Mouse (Mus musculus): ENCODE results near the gene Olfr492. TPM values are rescaled to one million over a fixed set of nuclear protein-coding genes. Genes with fewer than 3 reads are reported as not detected.

The Olfr492 gene
- polyA plus RNA-seq (2011; ENCODE audit: insufficient read depth, insufficient read length, low read depth, missing spikeins) = not detected in 2 replicates

DNA sequence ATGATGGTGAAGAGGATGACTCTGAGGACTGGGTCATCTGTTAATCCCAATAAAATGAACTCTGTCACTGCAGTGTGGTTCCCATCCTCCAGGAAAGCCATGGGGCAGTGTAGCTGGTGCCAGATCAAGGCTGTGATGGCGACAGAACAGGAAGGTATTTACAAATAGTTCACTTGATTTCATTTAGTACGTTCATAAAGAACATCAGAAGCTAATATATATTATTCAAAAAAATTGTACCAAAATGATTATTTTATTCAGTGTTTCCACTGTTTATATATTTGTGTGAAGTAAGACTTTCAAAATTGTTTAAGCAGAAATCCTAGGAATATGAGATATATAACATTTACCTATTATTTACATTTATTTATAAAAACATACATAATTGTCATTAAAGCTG lies at the start of gene Olfr492:
Olfr492 (minus strand) TSS at position 101 of the 400 bp plus-strand sequence.
- no peaks in the 10 kb centered on the region; the same call in 1 of the 2 replicates for H3K9me3 ChIP-seq (replicated peaks; ENCODE audit: control insufficient read depth, insufficient read depth, low read length, poor library complexity, severe bottlenecking)
- H3K27ac ChIP-seq (ENCODE audit: insufficient read depth, low read length) = no peak within 1 kb of the TSS
- H3K36me3 ChIP-seq (ENCODE audit: control insufficient read depth, insufficient read depth, low read length, poor library complexity, severe bottlenecking) = no peaks in the 10 kb centered on the region
- H3K9ac ChIP-seq (ENCODE audit: low read depth, poor library complexity, severe bottlenecking) = no peak within 1 kb of the TSS
- H3K27me3 ChIP-seq (ENCODE audit: control insufficient read depth, insufficient read depth, low read length, poor library complexity, severe bottlenecking) = no peaks in the 10 kb centered on the region
- TF ChIP-seq POLR2A (IDR thresholded peaks at IDR 0.05; ENCODE audit: insufficient read depth, low read length) (no peak), EP300 (IDR thresholded peaks at IDR 0.05; ENCODE audit: insufficient read depth, low read depth, low read length) (no peak), CTCF (IDR thresholded peaks at IDR 0.05; ENCODE audit: low read depth, low read length) (no peak)
- no peak within 1 kb of the TSS for H3K4me3 ChIP-seq (ENCODE audit: low read depth, low read length)
- no peaks in the 10 kb centered on the region for H3K4me1 ChIP-seq (ENCODE audit: control insufficient read depth, insufficient read depth, low read length)

DNA sequence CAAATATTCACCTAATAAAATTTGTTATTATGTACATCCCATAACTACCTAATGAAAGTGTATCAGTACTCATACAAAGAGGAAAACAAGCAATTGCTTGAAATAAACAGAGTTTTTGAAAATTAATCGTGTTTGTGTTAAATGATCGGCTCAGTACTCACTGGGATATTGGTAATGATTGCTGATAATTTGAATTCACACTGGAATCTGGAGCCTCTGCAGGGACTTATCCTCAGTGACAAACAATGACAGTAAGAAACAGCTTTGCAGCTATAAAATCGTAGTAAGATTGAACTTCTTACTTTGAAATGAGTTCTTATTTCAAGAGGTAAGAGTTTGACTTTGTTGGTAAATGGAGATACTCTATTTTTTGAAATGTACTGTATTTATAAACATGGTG lies 41.6 kb upstream of the Olfr492 start, which contains the start of gene Olfr494:
Olfr494 (plus strand) TSS at position 301 of the 400 bp plus-strand sequence.
- Histone ChIP-seq H3K36me3 (ENCODE audit: control insufficient read depth, insufficient read depth, low read length, poor library complexity, severe bottlenecking) (no peaks in the 10 kb centered on the region), H3K4me3 (ENCODE audit: low read depth, low read length) (no peak within 1 kb of the TSS), H3K9me3 (replicated peaks; ENCODE audit: control insufficient read depth, insufficient read depth, low read length, poor library complexity, severe bottlenecking) (no peaks in the 10 kb centered on the region), H3K9ac (ENCODE audit: low read depth, poor library complexity, severe bottlenecking) (no peak within 1 kb of the TSS), H3K4me1 (ENCODE audit: control insufficient read depth, insufficient read depth, low read length) (no peaks in the 10 kb centered on the region), H3K27me3 (ENCODE audit: control insufficient read depth, insufficient read depth, low read length, poor library complexity, severe bottlenecking) (no peaks in the 10 kb centered on the region), H3K27ac (ENCODE audit: insufficient read depth, low read length) (no peak within 1 kb of the TSS)
- TF ChIP-seq POLR2A (IDR thresholded peaks at IDR 0.05; ENCODE audit: insufficient read depth, low read length) (no peak), CTCF (IDR thresholded peaks at IDR 0.05; ENCODE audit: low read depth, low read length) (no peak), EP300 (IDR thresholded peaks at IDR 0.05; ENCODE audit: insufficient read depth, low read depth, low read length) (no peak)

DNA sequence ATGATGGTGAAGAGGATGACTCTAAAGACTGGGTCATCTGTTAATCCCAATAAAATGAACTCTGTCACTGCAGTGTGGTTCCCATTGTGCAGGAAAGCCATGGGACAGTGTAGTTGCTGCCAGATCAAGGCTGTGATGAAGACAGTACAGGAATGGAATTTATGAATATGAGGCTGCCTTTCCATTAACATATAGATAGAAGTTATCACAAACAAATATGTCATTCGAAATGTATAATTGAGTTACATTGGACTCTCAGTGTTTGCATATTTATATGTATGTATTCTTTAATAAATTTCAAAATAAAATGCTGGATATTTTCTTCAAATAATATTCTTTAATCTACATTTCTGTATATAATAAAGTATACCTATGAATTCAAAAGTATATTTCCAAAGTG lies 23.4 kb upstream of the Olfr492 start, which contains the start of gene Olfr493:
Olfr493 (minus strand) TSS at position 101 of the 400 bp plus-strand sequence.
- Histone ChIP-seq H3K4me3 (ENCODE audit: low read depth, low read length) (no peak within 1 kb of the TSS), H3K27ac (ENCODE audit: insufficient read depth, low read length) (no peak within 1 kb of the TSS), H3K27me3 (ENCODE audit: control insufficient read depth, insufficient read depth, low read length, poor library complexity, severe bottlenecking) (no peaks in the 10 kb centered on the region), H3K36me3 (ENCODE audit: control insufficient read depth, insufficient read depth, low read length, poor library complexity, severe bottlenecking) (no peaks in the 10 kb centered on the region), H3K9ac (ENCODE audit: low read depth, poor library complexity, severe bottlenecking) (no peak within 1 kb of the TSS), H3K9me3 (replicated peaks; ENCODE audit: control insufficient read depth, insufficient read depth, low read length, poor library complexity, severe bottlenecking) (no peaks in the 10 kb centered on the region), H3K4me1 (ENCODE audit: control insufficient read depth, insufficient read depth, low read length) (no peaks in the 10 kb centered on the region)
- TF ChIP-seq CTCF (IDR thresholded peaks at IDR 0.05; ENCODE audit: low read depth, low read length) = no peak
- TF ChIP-seq POLR2A (IDR thresholded peaks at IDR 0.05; ENCODE audit: insufficient read depth, low read length) = no peak
- TF ChIP-seq EP300 (IDR thresholded peaks at IDR 0.05; ENCODE audit: insufficient read depth, low read depth, low read length) = no peak

DNA sequence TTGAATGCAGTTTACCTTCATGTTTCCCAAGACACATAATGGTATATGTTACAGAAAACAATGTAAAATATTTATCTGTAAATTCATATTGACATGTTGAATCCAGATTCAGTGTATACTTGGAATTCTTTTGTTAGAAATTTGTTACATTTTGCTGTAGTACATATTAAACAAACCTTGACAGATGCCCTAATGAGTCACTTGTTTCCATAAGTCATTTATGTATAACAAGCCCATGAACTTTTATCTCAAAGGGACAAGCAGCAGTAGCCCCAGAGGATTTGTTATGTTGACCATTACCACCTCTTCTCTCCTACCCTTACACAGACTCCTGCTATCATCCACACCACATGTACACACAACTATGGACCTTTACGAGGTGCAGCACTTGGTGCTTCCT lies 10.3 kb downstream of the Olfr492 start, which contains the start of gene Olfr491:
Olfr491 (plus strand) TSS at position 301 of the 400 bp plus-strand sequence.
- H3K4me3 ChIP-seq (ENCODE audit: low read depth, low read length) = no peak within 1 kb of the TSS
- H3K4me1 ChIP-seq (ENCODE audit: control insufficient read depth, insufficient read depth, low read length) = no peaks in the 10 kb centered on the region
- H3K9me3 ChIP-seq (replicated peaks; ENCODE audit: control insufficient read depth, insufficient read depth, low read length, poor library complexity, severe bottlenecking) = no peaks in the 10 kb centered on the region
- no peaks in the 10 kb centered on the region for H3K27me3 ChIP-seq (ENCODE audit: control insufficient read depth, insufficient read depth, low read length, poor library complexity, severe bottlenecking)
- no peak for TF ChIP-seq CTCF (IDR thresholded peaks at IDR 0.05; ENCODE audit: low read depth, low read length)
- TF ChIP-seq POLR2A (IDR thresholded peaks at IDR 0.05; ENCODE audit: insufficient read depth, low read length) = no peak
- no peak for TF ChIP-seq EP300 (IDR thresholded peaks at IDR 0.05; ENCODE audit: insufficient read depth, low read depth, low read length)
- no peaks in the 10 kb centered on the region for H3K36me3 ChIP-seq (ENCODE audit: control insufficient read depth, insufficient read depth, low read length, poor library complexity, severe bottlenecking)
- H3K27ac ChIP-seq (ENCODE audit: insufficient read depth, low read length) = no peak within 1 kb of the TSS
- no peak within 1 kb of the TSS for H3K9ac ChIP-seq (ENCODE audit: low read depth, poor library complexity, severe bottlenecking)

DNA sequence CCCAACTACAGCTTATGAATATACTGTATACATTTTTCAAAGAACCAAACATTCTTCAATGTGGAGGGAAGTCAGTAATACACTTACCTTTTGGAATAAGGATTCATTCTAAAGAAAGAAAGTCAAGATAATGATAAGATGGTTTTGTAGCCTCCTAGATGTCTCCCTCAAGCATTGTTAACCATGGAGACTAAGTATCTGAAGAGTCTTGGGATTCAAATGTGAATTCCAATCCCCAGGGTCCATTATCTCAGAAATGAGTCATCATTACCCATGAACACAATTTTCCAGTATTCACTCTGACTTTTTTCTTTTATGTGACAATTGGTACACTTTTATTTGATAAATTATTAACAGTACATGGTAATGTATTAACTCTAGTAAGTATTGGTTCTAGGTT lies 34.6 kb downstream of the Olfr492 start, which contains the start of gene Olfr490:
Olfr490 (minus strand) TSS at position 101 of the 400 bp plus-strand sequence.
- TF ChIP-seq POLR2A (IDR thresholded peaks at IDR 0.05; ENCODE audit: insufficient read depth, low read length) (no peak), EP300 (IDR thresholded peaks at IDR 0.05; ENCODE audit: insufficient read depth, low read depth, low read length) (no peak), CTCF (IDR thresholded peaks at IDR 0.05; ENCODE audit: low read depth, low read length) (no peak)
- Histone ChIP-seq H3K36me3 (ENCODE audit: control insufficient read depth, insufficient read depth, low read length, poor library complexity, severe bottlenecking) (no peaks in the 10 kb centered on the region), H3K4me3 (ENCODE audit: low read depth, low read length) (no peak within 1 kb of the TSS), H3K27me3 (ENCODE audit: control insufficient read depth, insufficient read depth, low read length, poor library complexity, severe bottlenecking) (no peaks in the 10 kb centered on the region), H3K27ac (ENCODE audit: insufficient read depth, low read length) (no peak within 1 kb of the TSS), H3K9ac (ENCODE audit: low read depth, poor library complexity, severe bottlenecking) (no peak within 1 kb of the TSS), H3K4me1 (ENCODE audit: control insufficient read depth, insufficient read depth, low read length) (no peaks in the 10 kb centered on the region), H3K9me3 (replicated peaks; ENCODE audit: control insufficient read depth, insufficient read depth, low read length, poor library complexity, severe bottlenecking) (no peaks in the 10 kb centered on the region)

Other genes with a start within 250 kb of the Olfr492 start
- 0.12 TPM in 1 of 2 replicates, not detected in the other for gene Olfr481, start 243.8 kb downstream of the Olfr492 start, polyA plus RNA-seq (2011; ENCODE audit: insufficient read depth, insufficient read length, low read depth, missing spikeins)
- gene Olfr482, start 226.1 kb downstream of the Olfr492 start, polyA plus RNA-seq (2011; ENCODE audit: insufficient read depth, insufficient read length, low read depth, missing spikeins) = not detected in 2 replicates
- not detected in 2 replicates for gene Olfr483, start 222.8 kb downstream of the Olfr492 start, polyA plus RNA-seq (2011; ENCODE audit: insufficient read depth, insufficient read length, low read depth, missing spikeins)
- gene Olfr484, start 196.2 kb downstream of the Olfr492 start, polyA plus RNA-seq (2011; ENCODE audit: insufficient read depth, insufficient read length, low read depth, missing spikeins) = not detected in 2 replicates
- not detected in 2 replicates for gene Olfr485, start 163.8 kb downstream of the Olfr492 start, polyA plus RNA-seq (2011; ENCODE audit: insufficient read depth, insufficient read length, low read depth, missing spikeins)
- not detected in 2 replicates for gene Olfr486, start 150.9 kb downstream of the Olfr492 start, polyA plus RNA-seq (2011; ENCODE audit: insufficient read depth, insufficient read length, low read depth, missing spikeins)
- gene Olfr487, start 109.0 kb downstream of the Olfr492 start, polyA plus RNA-seq (2011; ENCODE audit: insufficient read depth, insufficient read length, low read depth, missing spikeins) = not detected in 2 replicates
- not detected in 2 replicates for gene Olfr488, start 65.3 kb downstream of the Olfr492 start, polyA plus RNA-seq (2011; ENCODE audit: insufficient read depth, insufficient read length, low read depth, missing spikeins)
- not detected in 2 replicates for gene Olfr490, start 34.7 kb downstream of the Olfr492 start, polyA plus RNA-seq (2011; ENCODE audit: insufficient read depth, insufficient read length, low read depth, missing spikeins)
- gene Olfr491, start 10.2 kb downstream of the Olfr492 start, polyA plus RNA-seq (2011; ENCODE audit: insufficient read depth, insufficient read length, low read depth, missing spikeins) = not detected in 2 replicates
- not detected in 2 replicates for gene Olfr493, start 23.3 kb upstream of the Olfr492 start, polyA plus RNA-seq (2011; ENCODE audit: insufficient read depth, insufficient read length, low read depth, missing spikeins)
- not detected in 2 replicates for gene Olfr494, start 41.7 kb upstream of the Olfr492 start, polyA plus RNA-seq (2011; ENCODE audit: insufficient read depth, insufficient read length, low read depth, missing spikeins)
- not detected in 2 replicates for gene Olfr495, start 69.5 kb upstream of the Olfr492 start, polyA plus RNA-seq (2011; ENCODE audit: insufficient read depth, insufficient read length, low read depth, missing spikeins)
- not detected in 2 replicates for gene Olfr497, start 96.7 kb upstream of the Olfr492 start, polyA plus RNA-seq (2011; ENCODE audit: insufficient read depth, insufficient read length, low read depth, missing spikeins)
- not detected in 2 replicates for gene Olfr498, start 141.7 kb upstream of the Olfr492 start, polyA plus RNA-seq (2011; ENCODE audit: insufficient read depth, insufficient read length, low read depth, missing spikeins)
- gene Olfr502, start 201.4 kb upstream of the Olfr492 start, polyA plus RNA-seq (2011; ENCODE audit: insufficient read depth, insufficient read length, low read depth, missing spikeins) = not detected in 2 replicates
- gene Olfr503, start 220.9 kb upstream of the Olfr492 start, polyA plus RNA-seq (2011; ENCODE audit: insufficient read depth, insufficient read length, low read depth, missing spikeins) = not detected in 2 replicates
- not detected in 2 replicates for gene Olfr504, start 242.1 kb upstream of the Olfr492 start, polyA plus RNA-seq (2011; ENCODE audit: insufficient read depth, insufficient read length, low read depth, missing spikeins)